Mouse (Mus musculus): ENCODE measurements around the gene Clec11a. TPM values are rescaled to one million over a fixed set of nuclear protein-coding genes. Genes with fewer than 3 reads are reported as not detected.

Gene Clec11a
- polyA plus RNA-seq, 1 experiment from 2014 or later: 3.8 TPM

DNA sequence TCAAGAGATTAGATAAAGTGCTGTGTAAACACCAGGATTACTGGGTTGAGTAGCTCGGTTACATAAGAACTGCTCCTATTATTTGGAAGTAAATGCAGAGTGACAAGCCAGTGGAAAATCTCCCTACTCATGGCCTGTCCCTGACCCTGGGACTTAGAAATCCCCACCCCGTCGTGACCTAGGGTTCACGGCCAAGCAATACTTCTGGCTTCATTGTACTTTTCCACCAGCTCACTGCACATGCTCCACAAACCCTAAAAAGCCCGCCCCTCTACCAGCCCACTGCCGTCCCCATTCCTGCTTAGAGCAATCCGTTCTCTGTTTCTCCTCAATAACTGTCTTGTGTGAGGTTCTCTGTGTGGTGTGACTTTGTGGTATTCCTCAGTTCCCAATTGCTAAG is 18.9 kb downstream of the Clec11a start:
- H3K27me3 ChIP-seq (replicated peaks; ENCODE audit: control insufficient read depth, insufficient read depth, low read length): no peaks in the 10 kb centered on the region
- no peak overlapping the region for H3K27ac ChIP-seq (ENCODE audit: low read depth, low read length)
- no peak overlapping the region for H3K4me3 ChIP-seq (ENCODE audit: low read depth, low read length)
- no peak overlapping the region for H3K4me2 ChIP-seq (replicated peaks; ENCODE audit: low read depth)
- TF ChIP-seq CTCF (IDR thresholded peaks at IDR 0.05; ENCODE audit: low read depth): no peak
- no peak for ATAC-seq
- no peak overlapping the region for H3K9ac ChIP-seq (ENCODE audit: low read depth, low read length)
- H3K9me3 ChIP-seq (ENCODE audit: control insufficient read depth): no peaks in the 10 kb centered on the region
- WGBS: 43% methylated on average over 7 of the region's 7 CpGs
- H3K4me1 ChIP-seq (replicated peaks; ENCODE audit: control insufficient read depth, insufficient read depth, low read length): no peaks in the 10 kb centered on the region
- no peaks in the 10 kb centered on the region for H3K36me3 ChIP-seq (ENCODE audit: control insufficient read depth, insufficient read depth)

DNA sequence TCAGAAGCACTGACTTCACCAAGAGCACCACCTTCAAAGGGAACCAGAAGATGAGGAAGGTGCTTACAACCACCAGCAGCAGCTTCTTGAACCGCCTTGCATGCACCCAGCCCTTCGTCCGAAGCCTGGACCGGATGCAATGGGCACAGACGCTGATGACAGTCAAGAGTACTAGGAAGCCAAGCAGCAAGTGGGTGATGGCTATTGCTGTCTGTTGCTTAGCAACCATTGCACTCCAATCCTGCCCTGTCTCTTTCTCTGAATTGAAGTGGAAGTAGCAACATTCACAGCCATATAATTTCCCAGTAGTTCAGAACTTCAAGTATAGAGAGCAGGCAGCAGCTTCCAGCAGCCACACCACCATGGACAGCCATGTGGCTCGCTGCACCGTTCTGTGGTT is 25.1 kb downstream of the Clec11a start:
- TF ChIP-seq CTCF (IDR thresholded peaks at IDR 0.05; ENCODE audit: low read depth): no peak
- H3K4me2 ChIP-seq (replicated peaks; ENCODE audit: low read depth): no peak overlapping the region
- no peak overlapping the region for H3K27ac ChIP-seq (ENCODE audit: low read depth, low read length)
- H3K9ac ChIP-seq (ENCODE audit: low read depth, low read length): no peak overlapping the region
- H3K27me3 ChIP-seq (replicated peaks; ENCODE audit: control insufficient read depth, insufficient read depth, low read length): no peaks in the 10 kb centered on the region
- no peaks in the 10 kb centered on the region for H3K4me1 ChIP-seq (replicated peaks; ENCODE audit: control insufficient read depth, insufficient read depth, low read length)
- no peaks in the 10 kb centered on the region for H3K36me3 ChIP-seq (ENCODE audit: control insufficient read depth, insufficient read depth)
- no peak overlapping the region for H3K4me3 ChIP-seq (ENCODE audit: low read depth, low read length)
- ATAC-seq: no peak
- H3K9me3 ChIP-seq (ENCODE audit: control insufficient read depth): no peaks in the 10 kb centered on the region
- 74% methylated on average over 7 of the region's 7 CpGs for WGBS

DNA sequence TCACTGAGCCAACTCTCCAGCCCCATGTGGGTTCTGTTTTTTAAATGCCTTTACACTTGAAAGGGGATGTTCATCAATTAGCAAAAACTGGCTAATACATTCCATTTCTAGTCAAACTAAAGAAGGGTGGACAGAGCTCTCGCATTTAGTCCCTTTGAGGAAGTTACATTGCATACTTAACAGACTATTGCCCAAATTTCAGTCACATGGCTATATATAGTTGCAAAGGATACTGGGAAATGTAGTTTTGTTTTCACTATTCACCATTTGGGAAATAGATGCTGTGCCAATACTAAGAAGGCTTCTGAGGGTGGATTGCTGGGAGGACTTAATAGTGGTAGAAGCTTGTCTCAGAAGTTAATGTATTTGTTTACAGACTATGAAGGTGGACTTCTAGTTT is 25.7 kb downstream of the Clec11a start:
- no peak for TF ChIP-seq CTCF (IDR thresholded peaks at IDR 0.05; ENCODE audit: low read depth)
- Histone ChIP-seq H3K4me1 (replicated peaks; ENCODE audit: control insufficient read depth, insufficient read depth, low read length) (no peaks in the 10 kb centered on the region), H3K36me3 (ENCODE audit: control insufficient read depth, insufficient read depth) (no peaks in the 10 kb centered on the region), H3K4me3 (ENCODE audit: low read depth, low read length) (no peak overlapping the region), H3K9me3 (ENCODE audit: control insufficient read depth) (no peaks in the 10 kb centered on the region), H3K4me2 (replicated peaks; ENCODE audit: low read depth) (no peak overlapping the region), H3K27ac (ENCODE audit: low read depth, low read length) (no peak overlapping the region), H3K9ac (ENCODE audit: low read depth, low read length) (no peak overlapping the region), H3K27me3 (replicated peaks; ENCODE audit: control insufficient read depth, insufficient read depth, low read length) (no peaks in the 10 kb centered on the region)
- 54% methylated on average over 1 of the region's 1 CpGs for WGBS
- no peak for ATAC-seq

DNA sequence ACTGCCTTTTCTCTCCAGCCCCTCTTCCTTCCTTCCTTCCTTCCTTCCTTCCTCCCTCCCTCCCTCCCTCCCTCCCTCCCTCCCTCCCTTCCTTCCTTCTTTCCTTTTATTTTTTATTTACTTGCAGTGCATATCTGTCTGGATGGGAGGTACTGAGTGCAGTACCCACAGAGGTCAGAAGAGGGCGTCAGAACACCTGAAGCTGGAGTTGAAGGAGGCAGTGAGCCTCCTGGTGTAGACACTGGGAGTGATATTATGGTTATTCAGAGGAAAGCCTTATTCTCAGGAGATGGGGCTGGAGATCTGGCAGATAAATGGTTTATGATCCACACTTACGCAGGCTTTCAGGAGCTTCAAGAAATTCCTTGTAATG is 29.5 kb downstream of the Clec11a start:
- WGBS: 50% methylated on average over 2 of the region's 2 CpGs
- Histone ChIP-seq H3K9ac (ENCODE audit: low read depth, low read length) (no peak overlapping the region), H3K36me3 (ENCODE audit: control insufficient read depth, insufficient read depth) (no peaks in the 10 kb centered on the region), H3K4me2 (replicated peaks; ENCODE audit: low read depth) (no peak overlapping the region), H3K27me3 (replicated peaks; ENCODE audit: control insufficient read depth, insufficient read depth, low read length) (0 out of 2 replicates have a peak, but pooled peaks cover 3% of the 10 kb centered on the region), H3K4me3 (ENCODE audit: low read depth, low read length) (no peak overlapping the region), H3K27ac (ENCODE audit: low read depth, low read length) (no peak overlapping the region), H3K9me3 (ENCODE audit: control insufficient read depth) (no peaks in the 10 kb centered on the region), H3K4me1 (replicated peaks; ENCODE audit: control insufficient read depth, insufficient read depth, low read length) (no peaks in the 10 kb centered on the region)
- peak; percentile 59 for TF ChIP-seq CTCF (IDR thresholded peaks at IDR 0.05; ENCODE audit: low read depth)
- no peak for ATAC-seq

DNA sequence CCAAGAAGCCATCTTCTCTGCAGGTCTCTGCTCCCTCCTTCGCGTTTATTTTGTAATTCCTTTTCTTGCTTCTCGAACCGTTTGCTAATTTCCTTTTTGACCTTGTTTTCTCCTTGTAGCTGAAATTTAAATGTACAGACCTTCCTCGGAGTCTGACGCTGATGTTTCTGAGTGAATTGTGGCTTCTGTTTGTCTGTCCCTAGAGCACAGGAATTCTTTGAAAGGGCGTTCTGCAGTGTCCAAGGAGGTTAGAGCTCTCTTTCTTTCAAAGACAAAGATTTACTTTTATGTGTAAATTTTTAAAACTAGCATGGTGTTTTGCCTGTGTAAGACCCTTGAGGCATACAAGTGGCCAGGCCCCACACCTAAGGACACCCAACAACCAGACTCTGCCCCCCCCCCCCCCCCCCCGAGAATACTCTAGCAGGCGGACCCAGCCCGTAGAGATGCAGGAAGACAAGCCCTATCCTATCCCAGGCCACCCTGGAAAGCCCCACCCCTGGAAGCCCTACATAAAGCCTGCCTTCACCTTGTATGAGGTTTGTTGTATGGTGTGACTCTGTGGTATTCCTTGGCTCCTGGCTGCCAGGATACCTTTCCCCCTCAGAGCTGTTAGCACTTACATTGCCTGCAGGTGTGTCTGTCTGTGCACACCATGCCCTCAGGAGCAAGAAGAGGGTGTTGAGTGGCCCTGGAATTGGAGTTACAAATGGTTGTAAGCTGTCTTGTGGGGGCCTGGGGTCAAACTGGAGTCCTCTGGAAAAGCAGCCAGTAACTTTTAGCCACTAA is 30.0 kb downstream of the Clec11a start:
- 0 out of 2 replicates have a peak, but pooled peaks cover 3% of the 10 kb centered on the region for H3K27me3 ChIP-seq (replicated peaks; ENCODE audit: control insufficient read depth, insufficient read depth, low read length)
- ATAC-seq: no peak
- H3K27ac ChIP-seq (ENCODE audit: low read depth, low read length): no peak overlapping the region
- H3K4me2 ChIP-seq (replicated peaks; ENCODE audit: low read depth): no peak overlapping the region
- 68% methylated on average over 9 of the region's 10 CpGs for WGBS
- no peaks in the 10 kb centered on the region for H3K9me3 ChIP-seq (ENCODE audit: control insufficient read depth)
- no peak overlapping the region for H3K4me3 ChIP-seq (ENCODE audit: low read depth, low read length)
- no peak overlapping the region for H3K9ac ChIP-seq (ENCODE audit: low read depth, low read length)
- no peak for TF ChIP-seq CTCF (IDR thresholded peaks at IDR 0.05; ENCODE audit: low read depth)
- no peaks in the 10 kb centered on the region for H3K4me1 ChIP-seq (replicated peaks; ENCODE audit: control insufficient read depth, insufficient read depth, low read length)
- no peaks in the 10 kb centered on the region for H3K36me3 ChIP-seq (ENCODE audit: control insufficient read depth, insufficient read depth)

DNA sequence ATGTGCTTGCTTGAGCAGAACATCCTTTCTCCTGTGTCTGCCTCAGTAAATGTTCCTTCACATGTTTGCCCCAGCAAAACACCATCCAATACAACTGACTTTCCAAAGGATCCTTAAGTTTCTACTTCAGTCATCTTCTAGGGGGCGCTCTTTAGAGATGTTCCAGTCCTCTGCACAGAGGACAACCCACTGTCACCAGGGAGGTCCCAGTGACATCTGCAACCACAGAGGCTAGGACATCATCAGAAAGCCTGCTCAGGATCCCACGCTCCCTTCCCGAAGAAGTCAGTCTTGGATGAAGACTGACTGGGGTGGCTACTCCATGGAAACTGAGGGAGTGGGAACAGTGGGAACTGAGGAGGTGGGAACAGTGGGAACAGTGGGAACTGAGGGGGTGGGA is 31.2 kb downstream of the Clec11a start:
- 0 out of 2 replicates have a peak, but pooled peaks have one; percentile 10 for TF ChIP-seq CTCF (IDR thresholded peaks at IDR 0.05; ENCODE audit: low read depth)
- no peaks in the 10 kb centered on the region for H3K9me3 ChIP-seq (ENCODE audit: control insufficient read depth)

More for the DNA sequence above, 31.2 kb downstream of the Clec11a start:
- Histone ChIP-seq H3K4me3 (ENCODE audit: low read depth, low read length) (no peak overlapping the region), H3K9ac (ENCODE audit: low read depth, low read length) (no peak overlapping the region), H3K4me2 (replicated peaks; ENCODE audit: low read depth) (no peak overlapping the region), H3K27ac (ENCODE audit: low read depth, low read length) (no peak overlapping the region), H3K36me3 (ENCODE audit: control insufficient read depth, insufficient read depth) (no peaks in the 10 kb centered on the region), H3K4me1 (replicated peaks; ENCODE audit: control insufficient read depth, insufficient read depth, low read length) (no peaks in the 10 kb centered on the region), H3K27me3 (replicated peaks; ENCODE audit: control insufficient read depth, insufficient read depth, low read length) (0 out of 2 replicates have a peak, but pooled peaks cover 3% of the 10 kb centered on the region)
- ATAC-seq: no peak
- 78% methylated on average over 3 of the region's 3 CpGs for WGBS
